Mouse (Mus musculus) layer of hippocampus, postnatal 10 days (tissue): ENCODE measurements around the gene Cdc73. TPM values are rescaled to one million over a fixed set of nuclear protein-coding genes. Genes with fewer than 3 reads are reported as not detected.
A peak's percentile ranks its signal among the peaks of the same experiment; 100 is the strongest.
"Not testable (repeated sequence)": the region's sequence is repeated elsewhere in the genome, so short reads cannot be mapped to it uniquely, and the experiment has no call there.

Experiments used
- DNase-seq, 2 experiments: peaks; one replicate each; pipeline ENCODE4 v3.0.0; 2021; ENCODE audit warnings: low spot score in 2 of 2
- long read RNA-seq: library from polyadenylated mRNA; stranded (forward); transcript quantifications from one replicate; pipeline ENCODE4 v2.0.0, GENCODE M21; 2023
- total RNA-seq, 2 experiments: library from RNA; stranded (reverse); gene quantifications; 2 replicates each; pipeline ENCODE4 v1.2.3; 2021

Gene Cdc73
- total RNA-seq, result 10 to 100 TPM; 48.0 to 49.2 TPM
- long read RNA-seq, full-length matches to known transcripts, result 10 of 11 reads
- long read RNA-seq, partial matches to known transcripts, result 1 of 11 reads
- long read RNA-seq, other reads (novel, unspliced or antisense), result 0 of 11 reads

GRCm38 (mm10) chr1:143702741-143703262 lies at the start of gene Cdc73:
Gene Cdc73, minus strand, starts transcription at chr1:143702893.
- peak; percentile 87 to 94 for DNase-seq

- DNase-seq, result no peak
These were observed 43.2 kb upstream of the Cdc73 start for GRCm38 (mm10) chr1:143745871-143746270.

DNA sequence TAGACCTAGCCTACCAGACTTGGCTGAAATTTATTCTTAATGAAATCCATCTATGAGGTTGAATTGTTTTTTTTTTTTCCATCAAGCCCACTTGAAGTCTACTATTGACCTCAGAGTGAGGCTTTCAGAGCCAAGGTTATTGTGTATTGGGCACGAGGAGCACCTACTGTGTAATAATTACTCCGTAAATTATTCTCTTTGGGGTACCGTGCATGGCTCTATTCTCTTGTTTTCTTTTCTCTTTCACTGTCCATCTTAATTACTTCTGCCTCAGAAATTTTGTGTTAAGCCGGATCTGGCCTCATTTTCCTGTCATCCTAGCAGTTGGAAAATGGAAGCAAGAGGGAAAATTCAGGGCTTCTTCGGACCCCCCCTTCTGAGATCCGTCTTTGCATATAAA lies 39.5 kb upstream of the Cdc73 start:
- DNase-seq, result no peak

DNA sequence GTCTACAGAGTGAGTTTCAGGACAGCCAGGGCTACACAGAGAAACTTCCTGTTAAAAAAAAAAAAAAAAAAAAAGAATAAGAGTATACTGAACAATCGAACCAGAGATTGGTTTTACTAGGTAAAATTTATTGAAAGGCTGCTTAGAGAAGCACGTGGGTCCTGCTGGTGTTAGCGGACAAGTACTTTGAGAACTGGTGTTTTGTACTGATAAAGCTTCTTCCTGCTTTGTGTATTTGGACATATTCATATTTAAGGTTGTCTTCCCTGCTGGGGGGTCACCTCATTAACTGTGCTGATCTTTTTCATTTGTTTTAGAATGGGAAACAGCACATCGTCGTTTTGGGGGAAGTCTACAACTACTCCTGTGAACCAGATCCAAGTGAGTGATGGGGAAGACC lies 38.6 kb upstream of the Cdc73 start:
- no peak for DNase-seq

GRCm38 (mm10) chr1:143740581-143740980 lies 37.9 kb upstream of the Cdc73 start:
- peak in 1 of 2 experiments; percentile 22 for DNase-seq

GRCm38 (mm10) chr1:143739361-143740350 lies 37.0 kb upstream of the Cdc73 start:
- peak; percentile 77 to 90 for DNase-seq

GRCm38 (mm10) chr1:143738811-143739210 lies 36.1 kb upstream of the Cdc73 start:
- DNase-seq, result no peak

DNA sequence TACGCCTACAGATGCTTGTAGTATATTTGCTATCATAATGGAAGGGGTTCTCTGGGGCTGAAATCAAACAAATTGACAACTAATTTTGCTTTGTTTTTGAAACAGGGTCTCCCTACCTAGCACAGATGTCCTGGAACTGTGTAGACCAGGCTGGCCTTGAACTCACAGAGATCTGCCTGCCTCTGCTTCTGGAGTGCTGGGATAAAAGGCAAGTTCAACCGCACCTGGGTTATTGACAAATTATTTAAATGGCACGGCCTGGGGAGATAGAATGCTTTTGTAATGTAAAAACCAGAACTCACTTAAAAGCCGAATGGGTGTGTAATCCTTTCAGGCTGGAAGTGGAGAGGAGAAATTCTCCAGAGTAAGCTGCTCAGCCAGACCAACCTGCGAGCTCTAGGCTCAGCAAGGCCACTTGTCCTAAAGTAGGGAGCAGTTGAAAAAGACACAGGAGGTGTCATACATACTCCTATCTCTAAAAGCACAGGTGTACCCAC lies 31.3 kb upstream of the Cdc73 start:
- DNase-seq, result no peak

DNA sequence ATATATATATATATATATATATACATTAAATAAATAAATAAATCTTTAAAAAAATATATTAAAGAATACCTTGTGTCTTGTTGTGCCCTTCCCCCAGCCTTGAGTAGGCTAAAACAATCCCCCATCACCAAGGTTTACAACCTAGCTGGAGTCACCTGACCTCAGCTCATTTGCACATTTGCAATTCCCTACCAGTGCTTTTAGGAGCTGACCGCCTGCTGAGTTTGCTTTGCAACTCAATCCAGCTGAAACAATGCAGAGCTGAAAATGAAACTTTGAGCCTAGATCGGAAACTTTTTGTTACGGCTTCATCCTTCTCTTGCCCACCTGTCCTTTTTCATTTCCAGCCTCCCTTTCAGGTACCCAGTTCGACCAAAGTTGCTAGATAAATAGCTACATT lies 29.0 kb upstream of the Cdc73 start:
- DNase-seq, result peak in 1 of 2 experiments; percentile 4

- no peak for DNase-seq
These were observed 28.2 kb upstream of the Cdc73 start for GRCm38 (mm10) chr1:143730899-143731298.

DNA sequence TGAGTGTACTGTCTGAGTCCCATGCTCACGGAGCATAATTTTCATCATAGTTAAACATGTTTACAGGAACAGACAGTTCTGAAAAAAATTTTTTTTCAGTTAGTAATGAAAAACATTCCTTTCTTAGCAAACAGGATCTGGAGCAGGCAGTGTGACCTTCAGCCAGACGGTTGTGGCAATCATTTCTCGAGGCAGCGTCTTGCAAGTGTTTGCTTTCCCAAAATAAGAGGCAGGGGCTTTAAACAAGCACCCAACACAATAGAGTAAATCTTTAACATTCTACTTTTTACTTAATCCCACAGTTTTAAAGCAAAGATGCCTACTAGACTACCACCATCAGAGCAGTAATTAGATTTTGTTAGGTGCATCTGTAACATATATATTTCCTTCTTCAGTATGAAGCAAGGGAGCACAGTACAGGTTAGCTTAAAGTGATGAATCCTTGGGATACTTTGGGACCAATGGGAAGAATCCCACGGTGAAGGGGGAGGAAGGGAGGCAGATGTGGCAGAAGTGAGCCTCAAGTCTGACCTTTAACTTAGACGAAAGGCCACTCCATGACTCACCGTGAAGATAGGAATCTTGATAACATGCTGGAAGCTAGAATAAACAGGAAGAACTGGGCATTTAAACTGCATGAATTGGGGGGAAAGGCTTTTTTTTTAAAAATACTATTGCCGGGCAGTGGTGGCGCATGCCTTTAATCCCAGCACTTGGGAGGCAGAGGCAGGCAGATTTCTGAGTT lies 25.2 kb upstream of the Cdc73 start:
- DNase-seq, result no peak

- DNase-seq, result no peak
These were observed 21.9 kb upstream of the Cdc73 start for GRCm38 (mm10) chr1:143724456-143725064.

- not testable (repeated sequence) for DNase-seq
These were observed 13.3 kb upstream of the Cdc73 start, which contains the start of gene Glrx2 for GRCm38 (mm10) chr1:143716038-143716437. Gene Glrx2, plus strand, starts transcription at chr1:143716338.

DNA sequence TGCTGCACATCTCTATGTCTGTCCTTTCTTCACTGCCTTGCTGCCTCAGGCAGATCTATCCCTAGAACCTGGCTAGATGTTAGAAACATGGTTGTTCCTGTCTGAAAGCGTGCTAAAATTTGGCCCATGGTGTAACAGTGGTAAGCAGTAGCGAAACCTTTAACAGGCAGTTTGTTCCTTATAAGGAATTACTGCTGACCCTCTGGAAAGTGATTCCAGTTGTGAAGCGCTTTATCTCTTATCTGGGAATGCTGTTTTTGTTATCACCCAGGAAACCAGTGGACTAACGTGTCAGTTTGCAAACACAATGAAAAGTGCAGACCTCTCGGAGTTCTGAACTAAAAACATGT lies 7.9 kb upstream of the Cdc73 start:
- no peak for DNase-seq

DNA sequence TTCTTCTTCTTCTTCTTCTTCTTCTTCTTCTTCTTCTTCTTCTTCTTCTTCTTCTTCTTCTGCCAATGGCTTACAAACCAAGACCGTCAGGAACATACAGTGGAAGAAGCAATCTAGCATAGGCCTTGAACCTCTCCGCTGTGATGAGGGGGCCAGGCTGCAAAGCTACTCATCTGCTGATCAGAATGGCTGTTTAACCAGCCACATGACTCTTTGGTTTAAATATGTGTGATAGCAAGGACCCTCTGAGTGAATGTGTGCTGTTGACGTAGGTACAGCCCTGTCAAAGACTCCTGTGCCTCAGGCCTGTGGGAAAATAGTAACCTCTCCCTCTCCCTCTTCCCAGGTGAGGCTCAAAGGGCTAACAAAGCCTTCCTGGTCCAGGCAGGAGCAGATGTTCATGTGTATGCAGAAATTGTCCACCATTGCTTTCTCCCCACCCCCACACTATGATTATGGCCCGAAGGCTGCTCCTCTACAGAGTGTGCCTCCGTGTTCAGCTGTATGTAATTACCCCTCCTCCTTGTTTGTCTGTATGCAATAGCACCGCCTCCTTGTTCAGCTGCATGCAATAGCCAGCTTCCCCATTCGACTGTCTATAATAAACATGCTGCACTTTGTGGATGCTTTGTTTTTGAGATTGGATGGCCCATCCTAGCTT lies 7.4 kb upstream of the Cdc73 start:
- no peak for DNase-seq

GRCm38 (mm10) chr1:143708361-143708760 lies 5.7 kb upstream of the Cdc73 start:
- DNase-seq, result no peak

DNA sequence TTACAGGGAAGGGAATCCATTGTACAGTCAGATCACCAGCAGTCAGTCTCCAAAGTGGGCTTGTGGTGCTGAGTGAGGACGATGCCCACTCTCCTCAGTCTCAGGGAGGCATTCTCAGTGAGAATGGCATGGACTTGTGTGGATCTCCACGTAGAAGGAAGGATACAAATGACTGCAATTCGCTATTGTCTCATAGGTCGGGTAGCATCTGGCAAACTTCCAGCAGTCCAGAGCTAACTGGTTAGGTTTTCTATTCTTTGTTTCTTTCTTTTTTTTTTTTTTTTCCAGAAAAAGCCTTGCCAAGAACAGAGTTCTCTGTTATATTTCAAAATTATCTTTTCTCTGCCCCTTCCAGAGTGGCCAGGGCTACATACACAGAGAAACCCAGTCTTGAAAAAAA lies 4.3 kb upstream of the Cdc73 start:
- DNase-seq, result no peak

DNA sequence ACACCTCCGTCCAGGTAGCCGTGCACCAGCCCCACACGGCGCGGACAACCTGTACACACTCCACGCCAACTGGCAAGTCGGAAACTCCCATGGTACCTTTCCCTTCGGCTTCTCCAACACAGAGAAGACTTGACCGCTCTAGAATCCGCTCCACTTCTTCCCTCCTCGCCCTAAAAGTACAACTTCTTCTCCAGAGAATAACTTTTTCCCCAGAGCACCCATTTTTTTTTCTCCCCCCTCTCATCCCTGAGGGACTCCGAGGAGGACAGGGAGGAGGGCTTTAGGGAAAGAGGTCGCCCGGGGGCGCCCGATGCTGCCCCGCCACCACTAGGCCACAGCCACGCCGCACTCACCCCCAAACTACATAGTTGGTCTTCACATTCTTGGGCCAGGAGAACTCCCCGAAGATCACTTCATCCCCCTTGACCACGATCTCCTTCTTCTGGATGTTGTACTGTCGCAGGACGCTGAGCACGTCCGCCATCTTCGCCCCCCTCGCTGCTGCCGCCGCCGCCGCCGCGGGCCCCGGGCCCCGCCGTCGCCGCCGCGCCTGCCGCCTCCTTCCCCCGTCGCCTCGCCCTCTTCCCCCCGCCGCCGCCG lies 452 bp downstream of the Cdc73 start:
- no peak for DNase-seq

DNA sequence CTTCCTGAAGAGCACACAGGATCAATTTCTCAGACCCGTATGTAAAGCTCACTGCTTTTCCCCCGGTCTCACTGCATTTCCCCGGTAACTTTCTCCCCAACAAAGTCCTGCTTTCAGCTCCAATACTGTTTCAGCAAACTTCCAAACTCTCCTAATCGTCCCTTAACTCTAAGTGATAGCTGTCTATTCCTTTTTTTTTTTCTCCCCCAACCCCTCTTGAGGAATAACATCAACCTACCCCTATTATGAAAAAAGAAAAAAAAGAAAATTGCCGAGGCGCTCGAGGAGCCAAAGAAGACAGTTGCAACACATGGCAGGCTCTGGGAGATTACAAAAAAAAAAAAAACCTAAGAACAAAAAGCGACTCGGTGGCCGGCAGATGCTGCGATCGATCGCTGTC lies 957 bp downstream of the Cdc73 start:
- DNase-seq, result no peak

DNA sequence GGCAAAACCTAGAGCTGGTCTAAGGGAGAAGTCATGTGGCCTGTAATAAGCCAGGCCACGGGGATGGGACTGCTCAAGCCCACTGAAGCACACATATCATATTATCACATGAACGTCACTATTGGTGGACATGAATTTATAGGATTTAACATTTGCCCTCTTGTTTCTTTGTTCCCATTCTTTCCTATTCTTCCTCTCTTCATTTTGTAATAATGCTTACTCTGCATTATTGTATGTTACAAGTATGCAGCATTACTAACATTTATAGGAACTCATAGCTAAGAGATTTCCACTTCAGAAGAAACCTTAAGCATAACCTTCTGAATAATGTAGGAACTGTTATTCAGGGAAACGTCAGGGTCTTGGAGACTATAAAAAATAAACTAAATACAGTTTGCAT lies 17.8 kb downstream of the Cdc73 start:
- DNase-seq, result no peak
